Mouse (Mus musculus) myocyte (in vitro differentiated cells): ENCODE measurements around the gene Pclo.

Source experiments
- CEBPB ChIP-seq: IDR thresholded peaks from 2 replicates; pipeline ENCODE4 v1.6.1; 2011; ENCODE audit warnings: mild to moderate bottlenecking, moderate library complexity; ENCODE audit not compliant: poor library complexity, insufficient read depth, severe bottlenecking
- E2F4 ChIP-seq: IDR thresholded peaks from one replicate; pipeline ENCODE4 v1.6.1; 2011; ENCODE audit warnings: mild to moderate bottlenecking, control low read depth, moderate library complexity; ENCODE audit not compliant: insufficient read depth
- MAX ChIP-seq: IDR thresholded peaks from one replicate; pipeline ENCODE4 v1.6.1; 2011; ENCODE audit warnings: low read depth, mild to moderate bottlenecking, control low read depth
- MYOG ChIP-seq, 3 experiments: IDR thresholded peaks; one replicate each; pipeline ENCODE4 v1.6.1; 2011; ENCODE audit warnings: control low read depth in 2 of 3, low read depth in 2 of 3, mild to moderate bottlenecking in 2 of 3; ENCODE audit not compliant: insufficient read length in 2 of 3, control insufficient read depth in 1 of 3, insufficient read depth in 1 of 3
- POLR2A ChIP-seq: IDR thresholded peaks from one replicate; pipeline ENCODE4 v1.6.1; 2011; ENCODE audit warnings: low read depth, mild to moderate bottlenecking, control low read depth, moderate library complexity; ENCODE audit not compliant: insufficient read length
- POLR2AphosphoS2 ChIP-seq: IDR thresholded peaks from one replicate; pipeline ENCODE4 v1.6.1; 2011; ENCODE audit warnings: low read depth, control low read depth; ENCODE audit not compliant: insufficient read length
- SRF ChIP-seq: IDR thresholded peaks from one replicate; pipeline ENCODE4 v1.6.1; 2011; ENCODE audit warnings: low read depth; ENCODE audit not compliant: control insufficient read depth, insufficient read length
- TCF12 ChIP-seq: IDR thresholded peaks from one replicate; pipeline ENCODE4 v1.6.1; 2011; ENCODE audit warnings: mild to moderate bottlenecking, control low read depth; ENCODE audit not compliant: poor library complexity, insufficient read depth, severe bottlenecking
- USF1 ChIP-seq: IDR thresholded peaks from one replicate; pipeline ENCODE4 v1.6.1; 2011; ENCODE audit warnings: low read depth, mild to moderate bottlenecking, control low read depth, moderate library complexity

DNA sequence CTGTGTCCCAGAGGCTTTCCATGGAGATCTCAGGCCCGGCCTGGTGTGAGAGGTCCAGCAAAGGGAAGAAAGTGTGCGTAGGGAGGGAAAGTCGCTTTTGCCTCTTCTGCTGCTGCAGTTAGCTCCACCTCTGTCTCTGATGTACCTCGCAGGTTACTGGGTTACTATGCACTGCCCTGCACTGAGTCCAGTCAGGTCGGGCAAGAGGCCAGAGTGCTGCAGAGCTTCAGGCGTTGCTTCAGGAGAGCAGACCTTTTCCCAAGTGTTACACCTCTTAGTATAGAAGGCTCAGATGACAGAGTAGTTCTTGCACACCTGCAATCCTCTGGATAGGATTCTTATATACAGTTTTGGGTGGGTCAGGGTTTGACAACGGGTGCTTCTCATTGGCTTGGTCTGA is 108.6 kb downstream of the Pclo start:
- no peak for TF ChIP-seq POLR2AphosphoS2
- no peak for TF ChIP-seq POLR2A
- TF ChIP-seq MYOG (IDR thresholded peaks at IDR 0.05; ENCODE audit: control insufficient read depth in 1 of 3, insufficient read depth in 1 of 3, insufficient read length in 2 of 3, low read depth in 2 of 3): no peak
- TF ChIP-seq MAX: no peak
- no peak for TF ChIP-seq TCF12
- TF ChIP-seq USF1: no peak
- no peak for TF ChIP-seq CEBPB
- TF ChIP-seq E2F4: no peak
- TF ChIP-seq SRF: no peak
